ENCODE assay signal across 23 mouse cellular contexts in the genomic region with DNA sequence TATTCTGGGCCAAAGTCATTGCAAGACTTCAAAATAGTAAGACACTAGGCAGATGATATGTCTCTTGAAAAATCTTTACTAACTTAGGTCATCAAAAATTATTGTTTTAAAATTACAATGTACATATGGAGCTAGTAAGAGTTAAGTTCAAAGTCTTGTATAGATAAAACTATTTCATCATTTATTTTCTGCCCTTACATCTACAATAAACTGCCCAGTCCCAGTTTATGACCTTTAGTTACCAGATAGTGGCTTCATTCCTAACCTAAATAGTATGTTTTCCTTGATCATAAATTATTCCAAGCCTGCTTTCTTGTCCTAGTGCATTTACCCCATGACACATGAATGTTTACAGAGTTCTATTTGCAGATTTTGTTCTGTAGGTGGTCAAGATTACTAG.
DNase-seq lines count a peak whose midpoint lies in the region; ATAC-seq and TF ChIP-seq lines count a peak whose summit lies in the region.
"Had no signal": no experiment of that assay in that cellular context is flagged by ENCODE, and none has a peak within 500 bp of the region (broad histone marks: within the 10 kb centered on the region; RNA-seq: fewer than 3 reads in every experiment).

No protein-coding gene starts in this region.

- no peak overlapping the region for H3K4me3 ChIP-seq in midbrain, embryonic 11.5 days (ENCODE audit: low read depth, low read length)
- H3K4me3 ChIP-seq in midbrain, postnatal 0 days (ENCODE audit: low read depth, low read length), result no peak overlapping the region
- no peak overlapping the region for H3K4me3 ChIP-seq in intestine, embryonic 15.5 days (replicated peaks)
- H3K4me3 ChIP-seq in intestine, embryonic 16.5 days (ENCODE audit: low read length), result no peak overlapping the region
- H3K4me3 ChIP-seq in intestine, postnatal 0 days (ENCODE audit: low read depth, low read length), result no peak overlapping the region

- no peak overlapping the region for H3K27ac ChIP-seq in midbrain, embryonic 11.5 days (ENCODE audit: low read depth, low read length)
- no peak overlapping the region for H3K27ac ChIP-seq in midbrain, postnatal 0 days (ENCODE audit: low read depth, low read length)
- H3K27ac ChIP-seq in intestine, embryonic 15.5 days, result no peak overlapping the region
- no peak overlapping the region for H3K27ac ChIP-seq in intestine, embryonic 16.5 days (ENCODE audit: low read length)
- no peak overlapping the region for H3K27ac ChIP-seq in intestine, postnatal 0 days (ENCODE audit: low read depth, low read length)

- no peaks in the 10 kb centered on the region for H3K27me3 ChIP-seq in midbrain, embryonic 11.5 days (ENCODE audit: control insufficient read depth, insufficient read depth, low read length)
- H3K27me3 ChIP-seq in midbrain, postnatal 0 days (ENCODE audit: insufficient read depth, low read length), result no peaks in the 10 kb centered on the region
- H3K27me3 ChIP-seq in intestine, embryonic 15.5 days (replicated peaks), result no peaks in the 10 kb centered on the region
- no peaks in the 10 kb centered on the region for H3K27me3 ChIP-seq in intestine, embryonic 16.5 days (replicated peaks; ENCODE audit: control insufficient read depth, insufficient read depth, low read length)
- no peaks in the 10 kb centered on the region for H3K27me3 ChIP-seq in intestine, postnatal 0 days (replicated peaks; ENCODE audit: control insufficient read depth, insufficient read depth, low read length)
- H3K27me3 ChIP-seq: CH12.LX, Patski had no signal

- DNase-seq in midbrain, embryonic 11.5 days (ENCODE audit: low spot score, missing footprints), result peak; percentile 14
- no peak for DNase-seq in midbrain, postnatal 0 days (ENCODE audit: low spot score)
- DNase-seq in adrenal gland, adult (ENCODE audit: inconsistent age in 2 of 2, low spot score in 1 of 2), result no peak
- no peak for DNase-seq in cerebellum, postnatal 14 days
- DNase-seq: adrenal gland, adult 2 months; adrenal gland, adult 8-10 months; adrenal gland, postnatal 10 days; adrenal gland, postnatal 14 days; adrenal gland, postnatal 25 days; adrenal gland, postnatal 36 days; B cell, adult 2 months; cerebellum, adult 11 months; cerebellum, adult 11-12 months; cerebellum, adult 18-20 months; cerebellum, adult 2 months had no signal

- ATAC-seq in midbrain, embryonic 11.5 days (ENCODE audit: low FRiP score), result no peak
- no peak for ATAC-seq in midbrain, postnatal 0 days (ENCODE audit: low FRiP score)
- ATAC-seq in intestine, embryonic 15.5 days, result peak; percentile 77
- ATAC-seq in intestine, embryonic 16.5 days, result peak; percentile 80
- ATAC-seq in intestine, postnatal 0 days, result peak; percentile 63
- no peak for ATAC-seq in activated CD4-positive, CD25-positive, alpha-beta regulatory T cell, adult 4 months
- ATAC-seq: CD4-positive, CD25-positive, alpha-beta regulatory T cell, adult 4 months; Patski had no signal

- no peak overlapping the region for H3K4me2 ChIP-seq in midbrain, embryonic 11.5 days
- no peak overlapping the region for H3K4me2 ChIP-seq in midbrain, postnatal 0 days (ENCODE audit: low read depth, low read length, poor library complexity, severe bottlenecking)
- H3K4me2 ChIP-seq in intestine, embryonic 15.5 days (replicated peaks), result no peak overlapping the region
- H3K4me2 ChIP-seq in intestine, embryonic 16.5 days (ENCODE audit: low read depth, low read length), result no peak overlapping the region
- H3K4me2 ChIP-seq in intestine, postnatal 0 days (replicated peaks; ENCODE audit: low read depth), result no peak overlapping the region

- H3K9ac ChIP-seq in midbrain, embryonic 11.5 days (ENCODE audit: low read length), result no peak overlapping the region
- H3K9ac ChIP-seq in midbrain, postnatal 0 days (replicated peaks; ENCODE audit: low read length, poor library complexity, severe bottlenecking), result no peak overlapping the region
- H3K9ac ChIP-seq in intestine, embryonic 15.5 days, result no peak overlapping the region
- no peak overlapping the region for H3K9ac ChIP-seq in intestine, embryonic 16.5 days (ENCODE audit: low read depth, low read length)
- no peak overlapping the region for H3K9ac ChIP-seq in intestine, postnatal 0 days (ENCODE audit: low read depth, low read length)

- no peak for TF ChIP-seq CTCF in midbrain, postnatal 0 days (IDR thresholded peaks at IDR 0.05)
- no peak for TF ChIP-seq CTCF in intestine, postnatal 0 days (IDR thresholded peaks at IDR 0.05; ENCODE audit: low read depth)

- no peaks in the 10 kb centered on the region for H3K4me1 ChIP-seq in midbrain, embryonic 11.5 days (ENCODE audit: control insufficient read depth, insufficient read depth, low read length)
- no peaks in the 10 kb centered on the region; the same call in 1 of the 2 replicates for H3K4me1 ChIP-seq in midbrain, postnatal 0 days (ENCODE audit: insufficient read depth, low read length)
- H3K4me1 ChIP-seq in intestine, embryonic 15.5 days (replicated peaks), result no peaks in the 10 kb centered on the region
- no peaks in the 10 kb centered on the region for H3K4me1 ChIP-seq in intestine, embryonic 16.5 days (ENCODE audit: control insufficient read depth, insufficient read depth, low read length)
- no peaks in the 10 kb centered on the region for H3K4me1 ChIP-seq in intestine, postnatal 0 days (replicated peaks; ENCODE audit: control insufficient read depth, insufficient read depth, low read length)

- H3K9me3 ChIP-seq in midbrain, embryonic 11.5 days (ENCODE audit: control insufficient read depth, low read length), result no peaks in the 10 kb centered on the region
- H3K9me3 ChIP-seq in midbrain, postnatal 0 days (ENCODE audit: low read length), result no peaks in the 10 kb centered on the region
- no peaks in the 10 kb centered on the region for H3K9me3 ChIP-seq in intestine, embryonic 15.5 days
- no peaks in the 10 kb centered on the region for H3K9me3 ChIP-seq in intestine, embryonic 16.5 days (ENCODE audit: control insufficient read depth, low read length)
- H3K9me3 ChIP-seq in intestine, postnatal 0 days (ENCODE audit: control insufficient read depth), result no peaks in the 10 kb centered on the region
- H3K9me3 ChIP-seq: G1E had no signal

- no peaks in the 10 kb centered on the region for H3K36me3 ChIP-seq in midbrain, embryonic 11.5 days (ENCODE audit: control insufficient read depth, insufficient read depth, low read length)
- no peaks in the 10 kb centered on the region for H3K36me3 ChIP-seq in midbrain, postnatal 0 days (ENCODE audit: insufficient read depth, low read length)
- no peaks in the 10 kb centered on the region for H3K36me3 ChIP-seq in intestine, embryonic 15.5 days
- no peaks in the 10 kb centered on the region for H3K36me3 ChIP-seq in intestine, embryonic 16.5 days (ENCODE audit: control insufficient read depth, insufficient read depth, low read length)
- H3K36me3 ChIP-seq in intestine, postnatal 0 days (ENCODE audit: control insufficient read depth, insufficient read depth), result no peaks in the 10 kb centered on the region
- H3K36me3 ChIP-seq: G1E had no signal

Comparison
In these comparisons a context has a peak if more than half of its experiments do, and no peak if none do; other contexts are left out.
1. ATAC-seq: peak in intestine, embryonic 15.5 days (single experiment), intestine, embryonic 16.5 days (single experiment) and intestine, postnatal 0 days (single experiment); none in midbrain, embryonic 11.5 days (single experiment), midbrain, postnatal 0 days (single experiment) and activated CD4-positive, CD25-positive, alpha-beta regulatory T cell, adult 4 months (single experiment).